Mouse (Mus musculus) forebrain, embryonic 10.5 days (tissue): ENCODE measurements around the gene Ltbr. TPM values are rescaled to one million over a fixed set of nuclear protein-coding genes. Genes with fewer than 3 reads are reported as not detected.
A peak's percentile ranks its signal among the peaks of the same experiment; 100 is the strongest.

ENCODE experiments used
- DNase-seq: peaks from one replicate; pipeline ENCODE4 v3.0.0-alpha.2; 2017; ENCODE audit warnings: low spot score; ENCODE audit errors: extremely low spot score
- H3K27ac ChIP-seq: fragments of 300-500 bp; sonication (generic); 2 replicates; pipeline ENCODE4 v1.5.1; 2016; ENCODE audit warnings: mild to moderate bottlenecking
- H3K27me3 ChIP-seq: fragments of 300-500 bp; sonication (generic); 2 replicates; pipeline ENCODE4 v1.6.1; 2016; ENCODE audit warnings: mild to moderate bottlenecking; ENCODE audit not compliant: poor library complexity, severe bottlenecking
- H3K36me3 ChIP-seq: fragments of 300-500 bp; sonication (generic); replicated peaks from 2 replicates; pipeline ENCODE4 v1.6.1; 2016; ENCODE audit warnings: mild to moderate bottlenecking, moderate library complexity
- H3K4me1 ChIP-seq: fragments of 300-500 bp; sonication (generic); 2 replicates; pipeline ENCODE4 v1.6.1; 2016
- H3K4me3 ChIP-seq: fragments of 300-500 bp; sonication (generic); 2 replicates; pipeline ENCODE4 v1.5.1; 2016; ENCODE audit warnings: mild to moderate bottlenecking, moderate library complexity
- H3K9me3 ChIP-seq: fragments of 300-500 bp; sonication (generic); 2 replicates; pipeline ENCODE4 v1.6.1; 2016; ENCODE audit warnings: mild to moderate bottlenecking, moderate library complexity
- WGBS: fragments of 180-500 bp; shearing (Covaris S2); methylation state at CpG from one replicate; pipeline ENCODE4 v1.1.7; 2016; 5-methylcytosine and 5-hydroxymethylcytosine counted together
- polyA plus RNA-seq: library from polyadenylated mRNA; unstranded; fragments of >200 nt; fragmentation: Nextera tagmentation; extraction: Ambion mirVana; gene quantifications from 2 replicates; pipeline ENCODE4 v1.2.1, GENCODE M21; 2016

Gene Ltbr
- polyA plus RNA-seq, 1 experiment from 2014 or later: 16.1 TPM

DNA sequence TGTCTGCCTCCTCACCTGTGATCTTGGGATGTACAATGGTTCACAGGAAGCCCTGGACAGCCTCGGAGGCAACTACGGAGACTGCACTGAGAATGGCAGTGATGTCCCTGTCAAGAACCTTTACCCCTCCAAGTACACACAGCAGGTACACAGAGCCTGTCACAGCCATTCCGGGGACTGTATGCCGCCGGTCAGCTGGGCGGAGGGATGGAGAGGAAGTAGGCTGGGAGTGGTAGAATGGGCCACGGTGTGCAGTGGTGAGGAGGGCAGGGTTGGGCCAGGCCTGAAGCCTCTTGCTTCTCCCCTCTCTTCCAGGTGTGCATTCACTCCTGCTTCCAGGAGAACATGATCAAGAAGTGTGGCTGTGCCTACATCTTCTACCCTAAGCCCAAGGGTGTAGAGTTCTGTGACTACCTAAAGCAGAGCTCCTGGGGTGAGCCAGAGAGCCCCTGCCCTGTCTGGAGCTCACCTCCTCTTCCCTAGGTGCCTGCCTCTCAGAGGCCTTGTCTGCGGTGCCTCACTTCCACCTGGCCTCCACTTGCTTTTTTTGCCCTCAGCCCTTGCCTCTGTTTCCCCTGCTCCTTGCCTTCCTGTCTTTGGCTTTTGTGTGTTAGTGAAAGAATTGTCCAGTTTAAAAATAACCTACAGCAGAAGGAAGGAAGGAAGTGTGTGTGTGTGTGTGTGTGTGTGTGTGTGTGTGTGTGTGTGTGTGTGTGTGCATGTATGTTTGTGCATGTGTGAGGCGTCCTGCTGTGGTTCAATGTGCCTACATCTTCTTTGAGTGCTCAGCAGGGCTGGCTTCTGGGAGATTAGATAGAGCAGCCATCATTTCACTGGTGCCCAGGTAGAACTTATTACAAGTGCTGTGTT, 25.3 kb upstream of the Ltbr start:
- Histone ChIP-seq H3K9me3 (no peaks in the 10 kb centered on the region), H3K27me3 (peaks cover 7% of the 10 kb centered on the region; the same call in 1 of the 2 replicates), H3K27ac (0 out of 2 replicates have a peak overlapping the region, but pooled peaks have one; percentile 21), H3K4me1 (peaks cover 45% of the 10 kb centered on the region), H3K36me3 (no peaks in the 10 kb centered on the region), H3K4me3 (no peak overlapping the region)
- WGBS: 81% methylated on average over 9 of the region's 9 CpGs
- DNase-seq: no peak

DNA sequence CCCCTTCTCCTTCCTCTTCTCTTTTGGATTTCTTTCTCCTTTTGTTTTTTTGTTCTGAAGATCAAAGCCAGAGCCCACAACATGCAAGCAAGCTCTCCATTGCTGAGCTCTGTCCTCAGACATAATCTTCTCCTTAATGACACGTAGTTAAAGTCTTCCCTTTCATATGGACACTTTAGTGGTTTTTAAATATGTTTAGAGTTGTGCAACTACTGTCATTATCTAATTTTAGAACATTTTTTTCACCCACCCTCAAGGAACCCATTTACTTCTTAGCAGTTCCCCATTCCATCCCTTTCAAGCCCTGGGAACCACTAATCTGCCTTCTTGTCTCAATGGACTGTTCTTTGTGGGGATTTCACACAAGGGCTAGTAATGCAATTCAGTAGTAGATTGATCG, 20.7 kb upstream of the Ltbr start:
- no peaks in the 10 kb centered on the region for H3K9me3 ChIP-seq
- H3K36me3 ChIP-seq: no peaks in the 10 kb centered on the region
- peaks cover 11% of the 10 kb centered on the region for H3K27me3 ChIP-seq
- H3K4me3 ChIP-seq: no peak overlapping the region
- H3K4me1 ChIP-seq: peaks cover 22% of the 10 kb centered on the region
- no peak overlapping the region for H3K27ac ChIP-seq
- DNase-seq: no peak
- WGBS: 59% methylated on average over 2 of the region's 2 CpGs

DNA sequence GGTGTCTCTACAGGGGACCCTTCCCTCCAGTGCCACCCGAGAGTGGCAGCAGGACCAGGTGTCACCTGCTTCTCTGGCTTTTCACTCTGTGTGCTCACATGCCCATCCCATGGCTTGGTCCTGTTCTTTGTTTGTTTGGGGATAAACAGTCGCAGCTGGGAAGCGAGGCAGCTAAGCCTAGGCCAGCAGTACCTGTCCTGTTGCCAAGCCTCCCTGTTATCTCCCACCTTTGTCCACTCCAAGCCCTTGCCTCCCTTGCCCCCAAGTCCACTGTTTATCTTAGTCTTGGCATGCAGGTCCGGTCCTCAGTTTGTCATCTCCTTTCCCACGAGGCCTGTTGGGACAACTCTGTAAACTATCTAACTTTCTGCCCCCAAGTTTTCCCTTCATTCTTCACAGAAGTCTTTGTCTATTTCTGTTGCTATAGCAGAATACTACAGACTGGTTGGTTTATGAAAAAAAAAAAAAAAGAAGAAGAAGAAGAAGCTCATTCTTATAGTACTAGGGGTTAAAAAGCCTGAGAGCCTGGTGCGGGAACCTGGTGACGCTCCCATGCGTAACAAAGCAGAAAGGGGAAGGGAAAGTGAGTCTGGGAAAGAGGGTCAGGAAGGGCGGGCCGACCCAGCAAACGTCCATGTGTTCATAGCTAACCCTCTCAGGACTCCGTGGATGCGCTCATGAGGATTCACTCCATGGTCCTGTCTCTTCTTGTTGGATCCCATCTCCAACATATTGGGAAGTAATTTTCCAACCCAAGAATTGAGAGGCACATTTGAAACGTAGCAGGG, 19.6 kb upstream of the Ltbr start:
- Histone ChIP-seq H3K27ac (no peak overlapping the region), H3K27me3 (peaks cover 11% of the 10 kb centered on the region), H3K4me3 (no peak overlapping the region), H3K9me3 (no peaks in the 10 kb centered on the region), H3K4me1 (peaks cover 22% of the 10 kb centered on the region), H3K36me3 (no peaks in the 10 kb centered on the region)
- WGBS: 78% methylated on average over 14 of the region's 14 CpGs
- no peak for DNase-seq

DNA sequence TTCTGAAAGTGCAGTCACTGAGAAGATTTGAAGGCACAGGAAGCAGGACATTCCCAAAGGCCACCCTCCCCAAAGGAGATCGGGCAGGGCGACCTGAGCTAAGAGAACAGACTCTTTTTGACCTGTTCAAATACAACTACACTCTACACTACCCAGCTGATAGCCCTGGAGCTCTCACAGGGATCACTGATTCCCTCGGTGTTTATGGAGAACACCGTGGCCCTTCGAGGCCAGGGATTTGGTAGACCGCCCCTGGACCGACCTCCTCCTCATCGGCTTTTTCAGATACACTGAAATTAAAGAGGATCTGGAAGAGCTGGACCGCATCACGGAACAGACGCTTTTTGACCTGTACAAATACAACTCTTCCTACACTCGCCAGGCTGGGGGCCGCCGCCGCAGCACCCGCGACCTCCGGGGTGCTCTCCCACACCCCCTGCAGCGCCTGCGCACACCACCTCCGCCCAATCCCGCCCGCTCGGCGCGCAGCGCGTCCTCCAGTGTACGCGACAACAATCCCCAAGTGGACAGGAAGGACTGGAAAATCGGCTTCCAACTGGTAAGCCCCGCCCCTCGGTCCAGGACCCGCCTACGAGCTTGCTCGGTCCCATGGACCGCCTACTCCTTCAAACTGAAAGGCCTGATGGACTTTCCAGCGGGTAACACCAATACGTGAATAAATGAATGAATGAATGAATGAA, 17.1 kb upstream of the Ltbr start:
- H3K27me3 ChIP-seq: peaks cover 11% of the 10 kb centered on the region
- WGBS: under 1% methylated on average over 39 of the region's 39 CpGs
- H3K4me1 ChIP-seq: peaks cover 22% of the 10 kb centered on the region
- peak; percentile 80 for DNase-seq
- H3K4me3 ChIP-seq: peak overlapping the region; percentile 67
- no peaks in the 10 kb centered on the region for H3K36me3 ChIP-seq
- H3K27ac ChIP-seq: peak overlapping the region; percentile 82
- no peaks in the 10 kb centered on the region for H3K9me3 ChIP-seq

- H3K27ac ChIP-seq: no peak overlapping the region
- H3K4me3 ChIP-seq: no peak overlapping the region
- no peaks in the 10 kb centered on the region for H3K36me3 ChIP-seq
- H3K9me3 ChIP-seq: no peaks in the 10 kb centered on the region
- WGBS: 81% methylated on average over 5 of the region's 5 CpGs
- H3K4me1 ChIP-seq: peaks cover 12% of the 10 kb centered on the region
- DNase-seq: no peak
- H3K27me3 ChIP-seq: peaks cover 28% of the 10 kb centered on the region
Measured at GRCm38 (mm10) chr6:125328243-125328642, 14.6 kb upstream of the Ltbr start.

- Histone ChIP-seq H3K27ac (no peak overlapping the region), H3K9me3 (no peaks in the 10 kb centered on the region), H3K36me3 (no peaks in the 10 kb centered on the region), H3K4me1 (peaks cover 17% of the 10 kb centered on the region), H3K4me3 (no peak overlapping the region), H3K27me3 (peaks cover 56% of the 10 kb centered on the region)
- DNase-seq: no peak
- WGBS: 78% methylated on average over 6 of the region's 6 CpGs
Measured at GRCm38 (mm10) chr6:125325337-125325736, 11.7 kb upstream of the Ltbr start.

- H3K36me3 ChIP-seq: no peaks in the 10 kb centered on the region
Measured at GRCm38 (mm10) chr6:125323547-125323946, 9.9 kb upstream of the Ltbr start.

DNA sequence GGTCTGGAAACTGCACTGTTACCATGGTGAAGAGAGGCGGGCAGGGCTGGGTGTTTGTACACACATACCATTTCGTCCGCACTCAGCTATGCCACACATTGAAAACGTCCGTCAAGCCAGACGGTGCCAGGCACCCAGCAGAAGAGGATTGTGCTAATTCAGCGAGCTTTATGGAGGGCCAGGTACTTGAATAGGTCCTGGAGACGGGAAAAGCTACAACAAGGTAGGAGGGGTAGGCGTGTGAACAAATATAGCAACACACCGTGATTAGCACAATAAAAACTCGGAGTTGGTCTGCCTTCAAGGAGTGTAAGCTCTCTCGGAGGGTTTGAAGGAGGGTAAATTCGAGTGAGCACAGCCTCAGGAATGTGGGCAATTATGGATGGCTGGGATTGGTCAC, 9.1 kb upstream of the Ltbr start:
- Histone ChIP-seq H3K27me3 (peaks cover 68% of the 10 kb centered on the region), H3K4me3 (no peak overlapping the region), H3K4me1 (peaks cover 13% of the 10 kb centered on the region), H3K9me3 (no peaks in the 10 kb centered on the region), H3K36me3 (no peaks in the 10 kb centered on the region), H3K27ac (no peak overlapping the region)
- no peak for DNase-seq
- WGBS: 73% methylated on average over 13 of the region's 13 CpGs

More at GRCm38 (mm10) chr6:125323547-125323946, 9.9 kb upstream of the Ltbr start:
- no peak for DNase-seq
- H3K9me3 ChIP-seq: no peaks in the 10 kb centered on the region
- H3K27ac ChIP-seq: no peak overlapping the region
- peaks cover 64% of the 10 kb centered on the region for H3K27me3 ChIP-seq
- 63% methylated on average over 6 of the region's 6 CpGs for WGBS
- H3K4me3 ChIP-seq: no peak overlapping the region
- peaks cover 13% of the 10 kb centered on the region for H3K4me1 ChIP-seq

DNA sequence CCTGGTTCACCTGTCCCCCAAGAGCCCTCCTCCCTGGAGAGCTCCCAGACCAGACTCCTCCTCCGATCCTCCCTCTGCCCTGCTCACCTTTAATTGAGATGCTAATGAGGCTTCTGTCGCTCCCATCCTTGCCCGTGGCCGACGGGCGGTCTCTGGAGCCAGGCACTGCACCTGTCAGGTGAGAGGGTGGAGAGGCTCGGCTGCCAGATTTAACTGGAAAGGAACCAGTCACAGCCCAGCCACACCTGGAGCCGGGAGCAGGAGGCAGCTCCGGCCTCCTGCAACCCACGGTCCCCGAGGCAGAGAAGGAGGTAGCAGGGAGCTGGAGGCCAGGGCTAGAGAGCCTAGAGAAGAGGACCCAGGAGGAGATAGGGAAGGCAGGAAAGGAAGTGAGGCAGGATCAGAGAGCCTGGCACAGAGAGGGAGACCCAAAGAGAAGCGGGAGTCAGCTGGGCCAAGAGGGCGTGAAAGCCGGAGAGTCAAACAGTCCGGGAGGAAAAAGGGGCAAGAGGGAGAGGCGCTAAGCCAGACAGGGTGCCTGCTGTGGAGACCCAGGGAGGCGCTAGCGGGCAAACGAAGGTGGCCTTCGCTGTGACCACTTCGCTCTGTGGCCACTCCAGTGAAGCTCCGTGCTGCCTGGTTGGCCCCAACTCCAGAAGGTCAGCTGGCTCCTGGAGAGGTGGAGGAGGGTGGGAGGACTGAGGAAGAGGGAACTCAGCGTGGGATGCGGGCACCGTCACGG, 7.6 kb upstream of the Ltbr start:
- peaks cover 72% of the 10 kb centered on the region for H3K27me3 ChIP-seq
- H3K4me3 ChIP-seq: no peak overlapping the region; the same call in 1 of the 2 replicates
- peaks cover 13% of the 10 kb centered on the region for H3K4me1 ChIP-seq
- H3K36me3 ChIP-seq: no peaks in the 10 kb centered on the region
- WGBS: 4% methylated on average over 26 of the region's 26 CpGs
- H3K27ac ChIP-seq: no peak overlapping the region
- H3K9me3 ChIP-seq: no peaks in the 10 kb centered on the region
- DNase-seq: no peak

DNA sequence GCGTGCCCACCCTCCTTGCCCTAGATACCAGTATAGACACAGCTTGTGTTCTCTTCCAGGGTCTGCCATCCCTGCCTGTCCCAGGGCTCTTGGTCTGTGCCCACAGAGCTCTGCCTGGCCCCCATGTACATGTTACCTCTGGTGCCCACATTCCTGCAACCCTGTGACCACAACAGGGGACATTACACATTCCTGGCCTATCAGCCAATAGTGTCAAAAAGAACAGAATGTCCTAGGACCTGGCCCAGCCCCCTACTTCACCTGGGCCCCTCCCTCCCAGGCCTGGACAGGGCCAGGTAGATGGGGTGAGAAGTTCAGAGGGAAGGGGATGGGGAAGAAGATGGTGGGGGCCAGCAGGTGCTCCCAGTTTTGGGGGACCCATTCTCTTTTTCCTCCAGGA, 6.6 kb upstream of the Ltbr start, which contains the start of gene Scnn1a:
TSS of gene Scnn1a (plus strand) at position 337 of the 400 bp plus-strand sequence.
- H3K4me3 ChIP-seq: no peak within 1 kb of the TSS; the same call in 1 of the 2 replicates
- peaks cover 13% of the 10 kb centered on the region for H3K4me1 ChIP-seq
- no peak for DNase-seq
- H3K27me3 ChIP-seq: peaks cover 78% of the 10 kb centered on the region
- 89% methylated on average over 1 of the region's 1 CpGs for WGBS
- H3K9me3 ChIP-seq: no peaks in the 10 kb centered on the region
- no peaks in the 10 kb centered on the region for H3K36me3 ChIP-seq
- no peak within 1 kb of the TSS for H3K27ac ChIP-seq

DNA sequence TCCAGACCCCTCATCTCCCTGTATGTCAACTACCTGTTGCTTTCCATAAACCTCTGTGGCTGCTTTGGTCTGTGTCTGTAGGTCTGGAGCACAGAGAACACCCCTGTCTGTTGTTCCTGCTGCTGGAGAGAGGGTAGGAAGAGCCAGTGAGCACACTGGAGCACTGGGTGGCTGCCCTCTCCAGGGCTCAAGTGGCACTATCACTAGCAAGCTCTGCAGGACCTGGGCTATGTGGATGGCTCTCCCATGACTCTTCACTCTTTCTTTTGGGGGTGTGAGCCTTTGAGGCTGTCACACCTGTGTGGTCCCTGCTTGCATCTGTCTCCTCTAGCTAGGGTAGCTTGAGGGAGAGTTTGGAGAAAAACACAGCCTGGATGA, 6.2 kb upstream of the Ltbr start:
- Histone ChIP-seq H3K4me3 (no peak overlapping the region), H3K27ac (no peak overlapping the region), H3K36me3 (no peaks in the 10 kb centered on the region), H3K9me3 (no peaks in the 10 kb centered on the region), H3K27me3 (peaks cover 78% of the 10 kb centered on the region), H3K4me1 (peaks cover 13% of the 10 kb centered on the region)
- no peak for DNase-seq
